Mouse (Mus musculus): ENCODE results near the gene Ptcra. TPM values are rescaled to one million over a fixed set of nuclear protein-coding genes. Genes with fewer than 3 reads are reported as not detected.
"Not testable (repeated sequence)": the region's sequence is repeated elsewhere in the genome, so short reads cannot be mapped to it uniquely, and the experiment has no call there.

The Ptcra gene
- polyA plus RNA-seq, 1 experiment, result not detected

GRCm38 (mm10) chr17:46776087-46776486, 12.6 kb upstream of the Ptcra start:
- peaks cover 4% of the 10 kb centered on the region; the same call in 1 of the 2 replicates for H3K4me1 ChIP-seq (ENCODE audit: control insufficient read depth, insufficient read depth, insufficient read length, low read length)
- no peak overlapping the region for H3K4me3 ChIP-seq (ENCODE audit: insufficient read depth, low read depth, low read length)
- H3K27ac ChIP-seq (replicated peaks; ENCODE audit: low read depth, low read length), result no peak overlapping the region

GRCm38 (mm10) chr17:46775070-46775469, 11.6 kb upstream of the Ptcra start:
- Histone ChIP-seq H3K4me1 (ENCODE audit: control insufficient read depth, insufficient read depth, insufficient read length, low read length) (peaks cover 4% of the 10 kb centered on the region; the same call in 1 of the 2 replicates), H3K4me3 (ENCODE audit: insufficient read depth, low read depth, low read length) (no peak overlapping the region), H3K27ac (replicated peaks; ENCODE audit: low read depth, low read length) (no peak overlapping the region)

- peaks cover 4% of the 10 kb centered on the region; the same call in 1 of the 2 replicates for H3K4me1 ChIP-seq (ENCODE audit: control insufficient read depth, insufficient read depth, insufficient read length, low read length)
- no peak overlapping the region for H3K4me3 ChIP-seq (ENCODE audit: insufficient read depth, low read depth, low read length)
- H3K27ac ChIP-seq (replicated peaks; ENCODE audit: low read depth, low read length), result no peak overlapping the region
Observed at GRCm38 (mm10) chr17:46774131-46774472, 10.6 kb upstream of the Ptcra start.

- Histone ChIP-seq H3K27ac (replicated peaks; ENCODE audit: low read depth, low read length) (peak overlapping the region; percentile 55), H3K4me1 (ENCODE audit: control insufficient read depth, insufficient read depth, insufficient read length, low read length) (peaks cover 4% of the 10 kb centered on the region; the same call in 1 of the 2 replicates), H3K4me3 (ENCODE audit: insufficient read depth, low read depth, low read length) (peak overlapping the region; percentile 82)
Observed at GRCm38 (mm10) chr17:46773278-46774130, 10.0 kb upstream of the Ptcra start.

- Histone ChIP-seq H3K4me3 (ENCODE audit: insufficient read depth, low read depth, low read length) (peak within 1 kb of the TSS; percentile 82), H3K27ac (replicated peaks; ENCODE audit: low read depth, low read length) (peak within 1 kb of the TSS; percentile 66), H3K4me1 (ENCODE audit: control insufficient read depth, insufficient read depth, insufficient read length, low read length) (peaks cover 4% of the 10 kb centered on the region; the same call in 1 of the 2 replicates)
Observed at GRCm38 (mm10) chr17:46772404-46773277, 9.1 kb upstream of the Ptcra start, which contains the start of gene 2310039H08Rik. Gene 2310039H08Rik, plus strand, starts transcription at chr17:46772635.

- H3K4me1 ChIP-seq (ENCODE audit: control insufficient read depth, insufficient read depth, insufficient read length, low read length), result peaks cover 4% of the 10 kb centered on the region; the same call in 1 of the 2 replicates
- peak overlapping the region; percentile 68 for H3K4me3 ChIP-seq (ENCODE audit: insufficient read depth, low read depth, low read length)
- peak overlapping the region; percentile 66 for H3K27ac ChIP-seq (replicated peaks; ENCODE audit: low read depth, low read length)
Observed at GRCm38 (mm10) chr17:46772038-46772403, 8.5 kb upstream of the Ptcra start.

GRCm38 (mm10) chr17:46771616-46772015, 8.1 kb upstream of the Ptcra start:
- Histone ChIP-seq H3K4me1 (ENCODE audit: control insufficient read depth, insufficient read depth, insufficient read length, low read length) (peaks cover 4% of the 10 kb centered on the region; the same call in 1 of the 2 replicates), H3K4me3 (ENCODE audit: insufficient read depth, low read depth, low read length) (peak overlapping the region; percentile 68), H3K27ac (replicated peaks; ENCODE audit: low read depth, low read length) (no peak overlapping the region)

GRCm38 (mm10) chr17:46771025-46771424, 7.5 kb upstream of the Ptcra start:
- Histone ChIP-seq H3K4me3 (ENCODE audit: insufficient read depth, low read depth, low read length) (no peak overlapping the region), H3K27ac (replicated peaks; ENCODE audit: low read depth, low read length) (no peak overlapping the region)

GRCm38 (mm10) chr17:46770546-46770945, 7.0 kb upstream of the Ptcra start:
- Histone ChIP-seq H3K4me1 (ENCODE audit: control insufficient read depth, insufficient read depth, insufficient read length, low read length) (peaks cover 4% of the 10 kb centered on the region; the same call in 1 of the 2 replicates), H3K4me3 (ENCODE audit: insufficient read depth, low read depth, low read length) (no peak overlapping the region), H3K27ac (replicated peaks; ENCODE audit: low read depth, low read length) (no peak overlapping the region)

More at GRCm38 (mm10) chr17:46771025-46771424, 7.5 kb upstream of the Ptcra start:
- peaks cover 4% of the 10 kb centered on the region; the same call in 1 of the 2 replicates for H3K4me1 ChIP-seq (ENCODE audit: control insufficient read depth, insufficient read depth, insufficient read length, low read length)

GRCm38 (mm10) chr17:46767868-46768267, 4.4 kb upstream of the Ptcra start:
- H3K4me1 ChIP-seq (ENCODE audit: control insufficient read depth, insufficient read depth, insufficient read length, low read length), result peaks cover 4% of the 10 kb centered on the region; the same call in 1 of the 2 replicates
- H3K4me3 ChIP-seq (ENCODE audit: insufficient read depth, low read depth, low read length), result no peak overlapping the region
- H3K27ac ChIP-seq (replicated peaks; ENCODE audit: low read depth, low read length), result no peak overlapping the region

- not testable (repeated sequence) for H3K4me1 ChIP-seq (ENCODE audit: control insufficient read depth, insufficient read depth, insufficient read length, low read length); H3K27ac ChIP-seq (replicated peaks; ENCODE audit: low read depth, low read length); H3K4me3 ChIP-seq (ENCODE audit: insufficient read depth, low read depth, low read length)
Observed at GRCm38 (mm10) chr17:46764916-46765315, 1.4 kb upstream of the Ptcra start.

GRCm38 (mm10) chr17:46758753-46759152, 4.8 kb downstream of the Ptcra start:
- Histone ChIP-seq H3K27ac (replicated peaks; ENCODE audit: low read depth, low read length) (no peak overlapping the region), H3K4me1 (ENCODE audit: control insufficient read depth, insufficient read depth, insufficient read length, low read length) (no peaks in the 10 kb centered on the region), H3K4me3 (ENCODE audit: insufficient read depth, low read depth, low read length) (no peak overlapping the region)

GRCm38 (mm10) chr17:46751794-46752556, 11.5 kb downstream of the Ptcra start, which contains the start of gene Cnpy3:
Gene Cnpy3, minus strand, starts transcription at chr17:46752214.
- peak within 1 kb of the TSS; percentile 84 for H3K4me3 ChIP-seq (ENCODE audit: insufficient read depth, low read depth, low read length)
- H3K4me1 ChIP-seq (ENCODE audit: control insufficient read depth, insufficient read depth, insufficient read length, low read length), result 0 out of 2 replicates have a peak, but pooled peaks cover 4% of the 10 kb centered on the region
- H3K27ac ChIP-seq (replicated peaks; ENCODE audit: low read depth, low read length), result peak within 1 kb of the TSS; percentile 83

GRCm38 (mm10) chr17:46751056-46751793, 12.3 kb downstream of the Ptcra start:
- H3K4me1 ChIP-seq (ENCODE audit: control insufficient read depth, insufficient read depth, insufficient read length, low read length), result 0 out of 2 replicates have a peak, but pooled peaks cover 4% of the 10 kb centered on the region
- peak overlapping the region; percentile 84 for H3K4me3 ChIP-seq (ENCODE audit: insufficient read depth, low read depth, low read length)
- peak overlapping the region; percentile 83 for H3K27ac ChIP-seq (replicated peaks; ENCODE audit: low read depth, low read length)
